Mouse (Mus musculus): Measurements from ENCODE around the gene Secisbp2.

DNA sequence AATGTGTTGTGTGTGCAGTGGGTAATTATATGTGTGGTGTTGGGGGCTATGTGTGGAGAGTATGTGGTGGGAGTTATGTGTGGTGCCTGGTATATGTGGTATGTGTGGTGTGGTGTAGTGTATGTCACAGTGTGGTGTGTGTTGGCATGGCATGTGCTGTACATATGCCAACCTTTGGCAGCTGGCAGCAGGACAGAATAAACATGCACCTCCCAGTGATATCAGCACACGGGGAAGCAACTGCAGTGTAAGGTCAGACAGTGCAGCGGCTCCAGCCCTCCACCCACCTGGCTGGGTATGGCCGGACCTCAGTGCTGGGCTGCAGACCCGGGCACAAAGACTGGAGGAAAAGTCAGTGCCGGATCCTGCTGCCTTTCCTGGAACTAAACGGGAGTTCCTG lies 46.0 kb downstream of the Secisbp2 start:
- TF ChIP-seq POLR2A (IDR thresholded peaks at IDR 0.05; ENCODE audit: low read depth, low read length) = no peak
- no peak for TF ChIP-seq CTCF (IDR thresholded peaks at IDR 0.05; ENCODE audit: borderline replicate concordance, insufficient read depth, low read length)
